Mouse (Mus musculus): ENCODE data around the gene Zfp207.

DNA sequence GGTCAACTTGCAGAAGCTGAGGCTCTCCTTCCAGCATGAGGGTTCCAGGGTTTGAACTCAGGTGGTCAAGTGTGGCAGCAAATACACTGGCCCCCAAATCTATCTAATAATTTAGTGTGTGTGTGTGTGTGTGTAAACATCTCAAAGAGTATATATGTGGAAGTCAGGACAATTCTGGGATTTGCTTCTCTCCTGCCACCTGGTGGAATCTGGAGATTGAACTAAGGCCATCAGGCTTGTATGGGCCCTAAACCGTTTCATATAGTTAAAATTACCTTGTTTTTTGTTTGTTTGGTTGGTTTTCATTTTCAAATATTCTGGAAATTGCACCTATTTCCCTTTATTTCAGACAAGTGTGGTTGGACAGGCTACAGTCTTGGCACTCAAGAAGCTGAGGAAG, 14.1 kb upstream of the Zfp207 start:
- no peak for TF ChIP-seq POLR2A (IDR thresholded peaks at IDR 0.05; ENCODE audit: insufficient read depth, low read depth, low read length)
- no peak for TF ChIP-seq CTCF (IDR thresholded peaks at IDR 0.05; ENCODE audit: insufficient read depth, low read depth, low read length)
